Mouse (Mus musculus) ES-E14 (cell line): ENCODE measurements around the gene Cpeb4.

Experiments used
- CHD2 ChIP-seq: IDR thresholded peaks from 2 replicates; pipeline ENCODE4 v1.6.1; 2014; ENCODE audit warnings: mild to moderate bottlenecking, low read depth, low read length, inconsistent platforms
- HCFC1 ChIP-seq: IDR thresholded peaks from 2 replicates; pipeline ENCODE4 v1.6.1; 2012; ENCODE audit warnings: low read length, inconsistent platforms, borderline replicate concordance; ENCODE audit not compliant: insufficient read depth
- MAFK ChIP-seq: IDR thresholded peaks from 2 replicates; pipeline ENCODE4 v1.6.1; 2014; ENCODE audit warnings: mild to moderate bottlenecking, low read depth, low read length, inconsistent platforms; ENCODE audit not compliant: insufficient read depth
- ZC3H11A ChIP-seq: IDR thresholded peaks from 2 replicates; pipeline ENCODE4 v1.6.1; 2012; ENCODE audit warnings: low read depth, mild to moderate bottlenecking, inconsistent platforms, low read length, borderline replicate concordance
- ZNF384 ChIP-seq: IDR thresholded peaks from 2 replicates; pipeline ENCODE4 v1.6.1; 2012; ENCODE audit warnings: low read depth, low read length, inconsistent platforms

DNA sequence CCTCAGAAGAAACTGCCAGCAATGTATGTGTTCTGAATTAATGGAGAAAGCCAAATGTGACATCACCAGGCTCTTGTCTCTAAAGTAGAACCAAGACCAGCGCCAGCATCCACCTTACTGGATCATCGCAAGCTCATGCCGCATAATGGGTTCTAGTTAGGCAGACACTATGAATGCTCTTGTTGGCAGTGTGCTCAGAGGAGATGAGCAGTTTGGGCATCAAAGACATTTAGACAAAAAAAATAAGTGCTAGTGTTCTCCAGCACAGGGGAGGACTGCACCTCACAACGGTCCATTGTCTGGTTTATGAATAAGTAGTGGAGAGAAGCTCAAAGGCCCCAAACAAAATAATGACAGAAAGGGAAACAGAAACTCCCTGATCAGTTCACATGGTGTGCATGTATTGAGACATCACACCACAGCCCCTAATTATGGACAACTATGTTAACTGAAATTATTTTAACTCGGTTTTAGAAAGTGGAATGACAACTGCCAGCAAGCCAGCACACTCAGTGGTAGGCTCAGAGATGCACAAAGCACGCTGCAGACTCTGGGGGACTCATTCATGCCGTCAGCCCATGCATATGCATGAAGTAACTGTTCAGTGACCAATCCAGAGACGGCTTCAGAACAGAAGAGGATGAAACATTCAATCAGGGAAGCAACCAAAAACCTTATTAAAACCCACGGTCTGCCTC lies 25.1 kb upstream of the Cpeb4 start:
- TF ChIP-seq ZNF384 (no peak), CHD2 (no peak), MAFK (no peak), ZC3H11A (no peak), HCFC1 (no peak)
